Mouse (Mus musculus): ENCODE measurements at regions not wholly inside any gene's neighbourhood (a gene's known extent, or its start where the extent isn't known, plus 50 kb on each side); places are given as distances from the start of the nearest gene placed in this dataset.

DNA sequence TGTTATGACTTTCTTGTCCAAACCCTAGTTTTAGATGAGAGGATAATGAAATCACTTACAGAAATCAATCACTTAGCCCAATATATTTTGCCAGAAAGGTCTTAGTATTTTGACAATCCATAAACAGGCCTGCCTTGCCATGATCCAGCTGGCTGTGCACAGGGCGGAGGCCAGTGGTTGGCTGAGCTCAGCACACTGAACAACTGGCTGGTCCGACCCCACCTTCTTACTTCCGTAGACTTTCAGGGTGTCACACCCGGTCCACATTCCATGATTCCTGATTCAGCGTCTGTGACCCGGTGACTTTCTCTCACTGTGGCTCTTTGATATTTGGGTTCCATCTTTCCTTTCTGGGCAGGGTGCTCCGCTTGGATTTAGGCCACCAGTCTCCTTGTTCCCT is 133.8 kb downstream of the Phlda1 start:
- TF ChIP-seq EP300 (IDR thresholded peaks at IDR 0.05; ENCODE audit: low read depth in 1 of 2, low read length in 2 of 2) (no peak), SIN3A (IDR thresholded peaks at IDR 0.05; ENCODE audit: low read length) (no peak), ZKSCAN1 (IDR thresholded peaks at IDR 0.05; ENCODE audit: low read depth, low read length) (no peak), POLR2AphosphoS2 (IDR thresholded peaks at IDR 0.05; ENCODE audit: low read length) (no peak), E2F4 (IDR thresholded peaks at IDR 0.05; ENCODE audit: borderline replicate concordance, low read depth, low read length) (no peak), SMC3 (IDR thresholded peaks at IDR 0.05; ENCODE audit: low read depth, low read length) (no peak), CTCF (IDR thresholded peaks at IDR 0.05 in 2 of 3, conservative IDR thresholded peaks at IDR 0.05 in 1 of 3; ENCODE audit: control insufficient read depth in 1 of 3, insufficient read depth in 1 of 3, low read depth in 2 of 3, low read length in 3 of 3, poor library complexity in 1 of 3, severe bottlenecking in 1 of 3) (no peak), JUND (IDR thresholded peaks at IDR 0.05; ENCODE audit: low read depth, low read length) (no peak), GATA1 (IDR thresholded peaks at IDR 0.05; ENCODE audit: low read depth, low read length) (no peak), MAX (IDR thresholded peaks at IDR 0.05; ENCODE audit: low read length) (no peak), POLR2A (IDR thresholded peaks at IDR 0.05; ENCODE audit: control insufficient read depth in 1 of 2, insufficient read depth in 1 of 2, low read depth in 1 of 2, low read length in 2 of 2, poor library complexity in 1 of 2) (no peak), MYB (IDR thresholded peaks at IDR 0.05; ENCODE audit: low read depth, low read length) (no peak)

All from MEL (cell line).